Mouse (Mus musculus) bone marrow macrophage, adult 2 months (primary cell): ENCODE data around the gene Azin2.

Experiments used
- CTCF ChIP-seq: IDR thresholded peaks from 2 replicates; pipeline ENCODE4 v1.5.1; 2012; ENCODE audit warnings: low read depth, mild to moderate bottlenecking, low read length, moderate library complexity
- POLR2A ChIP-seq: IDR thresholded peaks from 2 replicates; pipeline ENCODE4 v1.6.1; 2012; ENCODE audit warnings: mild to moderate bottlenecking, low read depth, low read length, borderline replicate concordance

DNA sequence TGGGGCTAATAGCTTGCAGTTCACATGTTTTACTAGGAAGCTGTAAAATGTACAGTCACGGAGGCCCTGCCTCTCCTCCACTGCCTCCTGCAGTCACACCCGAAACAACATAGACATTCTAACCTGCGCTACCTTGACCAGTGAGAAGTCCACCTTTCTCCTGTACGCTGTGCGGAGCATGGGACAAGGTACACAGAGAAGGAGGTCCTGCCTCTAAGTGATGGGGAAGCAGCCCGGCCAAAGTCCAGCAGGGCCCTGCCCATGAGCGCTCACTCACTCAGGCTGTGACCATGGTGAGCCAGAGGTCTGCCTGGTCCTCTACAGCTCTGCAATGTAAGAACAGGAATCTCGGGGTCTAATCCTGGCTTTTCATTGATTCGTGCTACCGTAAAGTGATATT, 50.2 kb downstream of the Azin2 start:
- TF ChIP-seq CTCF (no peak), POLR2A (no peak)
